Mouse (Mus musculus): ENCODE measurements around the gene Pnma5.

DNA sequence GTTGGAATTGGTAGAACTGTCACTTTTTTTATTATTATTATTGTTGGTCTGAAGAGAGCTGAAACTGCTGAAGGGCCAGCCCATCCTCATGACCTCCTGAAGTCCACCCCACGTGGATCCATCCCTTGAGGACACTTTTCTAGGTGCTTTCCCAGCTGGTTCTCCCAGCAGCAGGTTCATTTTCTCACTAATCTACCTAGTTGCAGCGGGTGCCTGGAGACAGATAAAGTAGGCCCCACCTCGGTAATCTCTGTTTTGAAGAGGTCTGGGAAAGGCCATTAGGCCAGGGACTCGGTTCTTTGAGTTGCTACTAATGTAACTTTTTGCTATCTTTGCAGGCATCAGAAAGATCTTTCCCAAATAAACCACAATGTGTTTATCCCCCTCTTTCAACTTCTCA lies 31.2 kb downstream of the Pnma5 start:
- TF ChIP-seq CHD2 (IDR thresholded peaks at IDR 0.05; ENCODE audit: low read depth, low read length) = no peak
- no peak for TF ChIP-seq MAFK (IDR thresholded peaks at IDR 0.05; ENCODE audit: insufficient read depth, low read depth, low read length)
- no peak for TF ChIP-seq HCFC1 (IDR thresholded peaks at IDR 0.05; ENCODE audit: borderline replicate concordance, insufficient read depth, low read length)
- TF ChIP-seq ZNF384 (IDR thresholded peaks at IDR 0.05; ENCODE audit: low read depth, low read length) = no peak
- TF ChIP-seq ZC3H11A (IDR thresholded peaks at IDR 0.05; ENCODE audit: borderline replicate concordance, low read depth, low read length) = no peak

All from ES-E14 (cell line).